Comparison of ENCODE assay signal across 9 mouse cellular contexts in genomic region chr14:60529022-60529421, GRCm38 (mm10).
DNase-seq lines count a peak whose midpoint lies in the region; ATAC-seq and TF ChIP-seq lines count a peak whose summit lies in the region.
"Had no signal": no experiment of that assay in that cellular context is flagged by ENCODE, and none has a peak within 500 bp of the region (broad histone marks: within the 10 kb centered on the region; RNA-seq: fewer than 3 reads in every experiment).

No protein-coding gene starts in this region.

- H3K9me3 ChIP-seq in heart, embryonic 10.5 days, result no peaks in the 10 kb centered on the region
- H3K9me3 ChIP-seq in hindbrain, embryonic 13.5 days, result 0 out of 2 replicates have a peak, but pooled peaks cover 6% of the 10 kb centered on the region
- H3K9me3 ChIP-seq in lung, postnatal 0 days (ENCODE audit: low read length), result no peaks in the 10 kb centered on the region
- H3K9me3 ChIP-seq: heart, embryonic 15.5 days had no signal

- ATAC-seq in hindbrain, embryonic 13.5 days (ENCODE audit: low FRiP score), result peak; percentile 49; the same call in 1 of the 2 replicates
- ATAC-seq in lung, postnatal 0 days, result no peak
- no peak for ATAC-seq in CD4-positive, CD25-positive, alpha-beta regulatory T cell, adult 4 months

- H3K9ac ChIP-seq in hindbrain, embryonic 13.5 days, result no peak overlapping the region
- H3K9ac ChIP-seq in lung, postnatal 0 days (replicated peaks; ENCODE audit: low read depth), result no peak overlapping the region
- H3K9ac ChIP-seq: heart, embryonic 15.5 days had no signal

- H3K27ac ChIP-seq in heart, embryonic 10.5 days, result no peak overlapping the region
- H3K27ac ChIP-seq in hindbrain, embryonic 13.5 days, result no peak overlapping the region
- peak overlapping the region; percentile 47 for H3K27ac ChIP-seq in lung, postnatal 0 days (ENCODE audit: low read length)
- H3K27ac ChIP-seq: heart, embryonic 15.5 days had no signal

- TF ChIP-seq CTCF in lung, postnatal 0 days (IDR thresholded peaks at IDR 0.05), result no peak

- H3K4me2 ChIP-seq in hindbrain, embryonic 13.5 days, result no peak overlapping the region
- no peak overlapping the region for H3K4me2 ChIP-seq in lung, postnatal 0 days (replicated peaks; ENCODE audit: low read depth, low read length)
- H3K4me2 ChIP-seq: heart, embryonic 15.5 days had no signal

- H3K36me3 ChIP-seq in heart, embryonic 10.5 days, result no peaks in the 10 kb centered on the region
- 0 out of 2 replicates have a peak, but pooled peaks cover 4% of the 10 kb centered on the region for H3K36me3 ChIP-seq in hindbrain, embryonic 13.5 days
- H3K36me3 ChIP-seq in lung, postnatal 0 days (ENCODE audit: insufficient read depth, low read length), result no peaks in the 10 kb centered on the region
- H3K36me3 ChIP-seq: heart, embryonic 15.5 days had no signal

- no peak overlapping the region for H3K4me3 ChIP-seq in heart, embryonic 10.5 days
- H3K4me3 ChIP-seq in hindbrain, embryonic 13.5 days, result no peak overlapping the region
- H3K4me3 ChIP-seq in lung, postnatal 0 days (ENCODE audit: low read depth, low read length), result no peak overlapping the region
- H3K4me3 ChIP-seq: heart, embryonic 15.5 days had no signal

- no peaks in the 10 kb centered on the region for H3K27me3 ChIP-seq in heart, embryonic 10.5 days (ENCODE audit: insufficient read depth, poor library complexity, severe bottlenecking)
- no peaks in the 10 kb centered on the region for H3K27me3 ChIP-seq in hindbrain, embryonic 13.5 days
- H3K27me3 ChIP-seq in lung, postnatal 0 days (replicated peaks; ENCODE audit: insufficient read depth, low read length), result no peaks in the 10 kb centered on the region
- H3K27me3 ChIP-seq: heart, embryonic 15.5 days had no signal

- no peak for TF ChIP-seq EP300 in lung, postnatal 0 days (IDR thresholded peaks at IDR 0.05)

- WGBS in heart, embryonic 10.5 days, result 89% methylated on average over 3 of the region's 3 CpGs
- 51% methylated on average over 3 of the region's 3 CpGs for WGBS in hindbrain, embryonic 13.5 days
- WGBS in lung, postnatal 0 days, result 34% methylated on average over 3 of the region's 3 CpGs

- peak; percentile 66 for DNase-seq in heart, adult 8-10 months (ENCODE audit: low spot score)
- DNase-seq in heart, embryonic 10.5 days (ENCODE audit: low spot score), result no peak
- DNase-seq in adrenal gland, adult 2 months, result peak; percentile 95
- peak; percentile 34 for DNase-seq in fat pad, adult 2 months (ENCODE audit: extremely low read depth, low read depth, low spot score)
- peak; percentile 57 for DNase-seq in lung, postnatal 0 days (ENCODE audit: low spot score)
- no peak for DNase-seq in frontal cortex, postnatal 14 days (ENCODE audit: low spot score in 2 of 2)

- peaks cover 13% of the 10 kb centered on the region for H3K4me1 ChIP-seq in heart, embryonic 10.5 days
- peaks cover 19% of the 10 kb centered on the region for H3K4me1 ChIP-seq in hindbrain, embryonic 13.5 days (replicated peaks)
- peaks cover 4% of the 10 kb centered on the region; the same call in 1 of the 2 replicates for H3K4me1 ChIP-seq in lung, postnatal 0 days (ENCODE audit: insufficient read depth, low read depth, low read length)

Comparison
In these comparisons a context has a peak if more than half of its experiments do, and no peak if none do; other contexts are left out.
1. DNase-seq: peak in heart, adult 8-10 months (single experiment), adrenal gland, adult 2 months (single experiment), fat pad, adult 2 months (single experiment) and lung, postnatal 0 days (single experiment); none in heart, embryonic 10.5 days (single experiment) and frontal cortex, postnatal 14 days (0 of 2).